Mouse (Mus musculus): ENCODE results near the gene Btd.

DNA sequence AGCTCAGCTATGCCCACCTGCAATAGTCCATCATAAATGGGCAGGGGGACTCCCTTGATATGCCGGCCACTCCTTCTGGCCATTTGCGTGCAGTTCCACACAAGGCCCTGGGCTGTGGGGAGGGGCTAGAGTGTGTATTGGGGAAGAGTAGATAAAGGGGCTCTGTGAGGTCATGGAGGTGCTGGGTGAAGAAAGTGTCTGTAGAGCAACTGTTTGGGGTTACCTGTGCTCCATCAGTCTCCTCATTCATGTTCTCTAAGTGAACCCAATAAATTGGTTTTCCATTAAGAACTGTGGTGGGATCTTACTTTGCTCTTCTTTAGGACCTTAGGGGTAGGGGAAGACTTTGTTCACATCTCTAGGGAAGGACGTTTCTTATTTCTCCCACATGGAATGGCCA is 49.6 kb upstream of the Btd start, which contains the start of gene Colq:
- no peak for TF ChIP-seq POLR2A (IDR thresholded peaks at IDR 0.05; ENCODE audit: extremely low read depth, insufficient read depth, low read length)
- TF ChIP-seq CTCF (IDR thresholded peaks at IDR 0.05; ENCODE audit: low read depth, low read length): no peak
